Mouse (Mus musculus): ENCODE data around the gene Olfr981.

GRCm38 (mm10) chr9:40021164-40021563 is at the start of gene Olfr981:
- TF ChIP-seq CTCF (conservative IDR thresholded peaks at IDR 0.05; ENCODE audit: low read length) (no peak), POU5F1 (IDR thresholded peaks at IDR 0.05; ENCODE audit: borderline replicate concordance, low read length) (no peak)

All from E14TG2a.4 (cell line).